Mouse (Mus musculus) bone marrow macrophage, adult 2 months (primary cell): Measurements from ENCODE around the gene Unc13d.

Experiments used
- CTCF ChIP-seq: IDR thresholded peaks from 2 replicates; pipeline ENCODE4 v1.5.1; 2012; ENCODE audit warnings: low read depth, mild to moderate bottlenecking, low read length, moderate library complexity
- POLR2A ChIP-seq: IDR thresholded peaks from 2 replicates; pipeline ENCODE4 v1.6.1; 2012; ENCODE audit warnings: mild to moderate bottlenecking, low read depth, low read length, borderline replicate concordance

- TF ChIP-seq CTCF (no peak), POLR2A (no peak)
These were observed 3.2 kb downstream of the Unc13d start for GRCm38 (mm10) chr11:116074436-116074991.
